Mouse (Mus musculus) forebrain, postnatal 0 days (tissue): ENCODE measurements around the gene Olfr463. TPM values are rescaled to one million over a fixed set of nuclear protein-coding genes. Genes with fewer than 3 reads are reported as not detected.

Source experiments
- ATAC-seq: fragments of 200-750 bp; cut with Nextera tagmentation; 2 replicates; pipeline ENCODE4 v1.8.0; 2017; ENCODE audit warnings: mild to moderate bottlenecking, moderate library complexity
- DNase-seq: peaks from one replicate; pipeline ENCODE4 v3.0.0-alpha.2; 2015
- H3K27ac ChIP-seq: fragments of 300-500 bp; sonication (generic); 2 replicates; pipeline ENCODE4 v1.5.1; 2014; ENCODE audit warnings: low read depth, mild to moderate bottlenecking, antibody characterized with exemption, low read length, moderate library complexity, mixed read lengths
- H3K27me3 ChIP-seq: fragments of 300-500 bp; sonication (generic); 2 replicates; pipeline ENCODE4 v1.6.1; 2014; ENCODE audit warnings: mild to moderate bottlenecking, low read length, mixed read lengths; ENCODE audit not compliant: insufficient read depth
- H3K36me3 ChIP-seq: fragments of 300-500 bp; sonication (generic); 2 replicates; pipeline ENCODE4 v1.6.1; 2014; ENCODE audit warnings: mild to moderate bottlenecking, moderate library complexity; ENCODE audit not compliant: insufficient read depth
- H3K4me1 ChIP-seq: fragments of 300-500 bp; sonication (generic); 2 replicates; pipeline ENCODE4 v1.6.1; 2014; ENCODE audit warnings: antibody characterized with exemption; ENCODE audit not compliant: insufficient read depth
- H3K4me2 ChIP-seq: fragments of 300-500 bp; sonication (generic); 2 replicates; pipeline ENCODE4 v1.6.1; 2014; ENCODE audit warnings: low read depth, mild to moderate bottlenecking, moderate library complexity
- H3K4me3 ChIP-seq: fragments of 300-500 bp; sonication (generic); 2 replicates; pipeline ENCODE4 v1.5.1; 2014; ENCODE audit warnings: low read depth, low read length, mixed read lengths
- H3K9ac ChIP-seq: fragments of 300-500 bp; sonication (generic); 2 replicates; pipeline ENCODE4 v1.6.1; 2014; ENCODE audit warnings: mild to moderate bottlenecking
- H3K9me3 ChIP-seq: fragments of 300-500 bp; sonication (generic); 2 replicates; pipeline ENCODE4 v1.6.1; 2016; ENCODE audit warnings: low read length
- CTCF ChIP-seq: sonication (generic); IDR thresholded peaks from 2 replicates; pipeline ENCODE4 v1.5.1; 2016; ENCODE audit warnings: antibody characterized with exemption, control low read depth, low read depth
- WGBS: fragments of 180-500 bp; shearing (Covaris S2); extraction: QIAGEN DNeasy Blood & Tissue Kit; methylation state at CpG from one replicate; pipeline ENCODE4 v1.1.7; 2014; 5-methylcytosine and 5-hydroxymethylcytosine counted together
- polyA plus RNA-seq: library from polyadenylated mRNA; unstranded; fragments of >200 nt; fragmentation: Nextera tagmentation; extraction: Ambion mirVana; gene quantifications from 2 replicates; pipeline ENCODE4 v1.2.1, GENCODE M21; 2015
- total RNA-seq: library from RNA; depleted of rRNA; stranded (reverse); fragments of >200 nt; gene quantifications from 2 replicates; pipeline ENCODE4 v1.2.3, GENCODE M21; 2014

Gene Olfr463
- total and polyA plus RNA-seq, 2 experiments from 2014 or later, result not detected

DNA sequence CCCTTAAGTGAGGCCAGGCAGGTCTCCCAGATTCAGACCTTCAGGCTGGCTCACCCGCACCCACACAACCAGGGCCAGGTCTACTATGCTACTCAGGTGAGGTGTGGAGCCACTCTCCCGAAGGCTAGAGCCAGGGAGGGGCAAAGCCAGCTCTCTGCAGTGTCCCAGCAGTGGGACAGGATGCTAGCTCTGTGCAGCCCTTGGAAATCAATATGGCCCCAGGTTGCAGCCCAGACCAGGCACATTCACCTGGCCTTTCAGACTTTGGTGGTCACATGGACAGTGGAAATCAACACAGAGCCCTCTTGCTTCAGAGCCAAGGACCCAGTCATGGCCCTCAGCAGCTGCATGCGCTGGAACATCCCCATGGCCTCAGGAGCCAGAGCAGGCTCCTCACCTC lies 7.1 kb upstream of the Olfr463 start:
- ATAC-seq (no peak), DNase-seq (no peak)
- no peak overlapping the region for H3K4me3 ChIP-seq
- no peak overlapping the region for H3K9ac ChIP-seq
- WGBS, result 69% methylated on average over 3 of the region's 3 CpGs
- H3K36me3 ChIP-seq, result no peaks in the 10 kb centered on the region
- no peak overlapping the region for H3K27ac ChIP-seq
- H3K9me3 ChIP-seq, result no peaks in the 10 kb centered on the region
- H3K27me3 ChIP-seq, result no peaks in the 10 kb centered on the region
- no peaks in the 10 kb centered on the region for H3K4me1 ChIP-seq
- no peak for TF ChIP-seq CTCF
- H3K4me2 ChIP-seq, result no peak overlapping the region

DNA sequence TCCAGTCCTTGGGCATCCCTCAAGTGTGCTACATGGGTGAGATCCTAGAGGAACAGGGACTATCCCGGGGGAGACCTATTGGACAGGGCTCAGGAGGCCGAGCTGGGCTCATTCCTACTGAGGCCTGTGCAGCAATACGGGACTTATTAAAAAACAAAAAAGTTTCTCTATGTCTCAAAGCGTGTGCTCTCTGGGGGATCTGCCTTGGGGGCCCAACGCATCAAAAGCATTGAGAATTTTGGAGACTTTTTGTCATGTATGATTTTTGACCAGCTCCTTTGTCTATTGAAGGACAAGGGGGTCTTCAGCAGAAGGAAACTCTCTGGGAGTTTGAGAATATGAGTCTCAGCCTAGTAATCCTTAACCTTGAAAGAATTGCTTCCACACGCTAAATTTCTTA lies 5.0 kb downstream of the Olfr463 start, which contains the start of gene Olfr462:
Olfr462 (minus strand) TSS at position 101 of the 400 bp plus-strand sequence.
- WGBS, result 91% methylated on average over 6 of the region's 6 CpGs
- Histone ChIP-seq H3K4me3 (no peak within 1 kb of the TSS), H3K27me3 (no peaks in the 10 kb centered on the region), H3K4me1 (no peaks in the 10 kb centered on the region), H3K4me2 (no peak within 1 kb of the TSS), H3K27ac (no peak within 1 kb of the TSS), H3K9ac (no peak within 1 kb of the TSS), H3K36me3 (no peaks in the 10 kb centered on the region), H3K9me3 (no peaks in the 10 kb centered on the region)
- DNase-seq, result no peak
- TF ChIP-seq CTCF, result no peak
- ATAC-seq, result no peak

DNA sequence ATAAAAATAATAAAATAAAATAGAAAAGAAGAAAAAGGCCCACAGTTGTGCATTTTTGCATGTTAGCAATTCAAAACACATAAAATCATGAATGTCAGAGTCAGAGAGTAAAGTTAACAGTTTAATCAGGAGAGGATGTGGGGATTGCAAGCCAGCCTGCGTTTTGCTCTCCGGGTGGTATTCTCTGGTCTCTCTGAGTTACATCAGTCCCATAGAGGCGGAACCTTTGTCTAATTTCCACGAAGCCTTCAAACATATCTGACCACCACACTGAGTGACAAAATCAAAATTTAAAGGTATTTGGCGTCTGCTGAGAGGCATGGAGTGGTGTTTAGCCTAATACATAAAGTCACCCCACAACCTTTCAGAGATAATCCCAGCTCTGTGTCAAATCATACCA lies 12.3 kb downstream of the Olfr463 start:
- Histone ChIP-seq H3K9ac (no peak overlapping the region), H3K4me3 (no peak overlapping the region), H3K27me3 (no peaks in the 10 kb centered on the region), H3K4me1 (no peaks in the 10 kb centered on the region), H3K4me2 (no peak overlapping the region), H3K9me3 (no peaks in the 10 kb centered on the region), H3K36me3 (no peaks in the 10 kb centered on the region), H3K27ac (no peak overlapping the region)
- 85% methylated on average over 5 of the region's 5 CpGs for WGBS
- ATAC-seq, result no peak
- no peak for DNase-seq
- TF ChIP-seq CTCF, result no peak

DNA sequence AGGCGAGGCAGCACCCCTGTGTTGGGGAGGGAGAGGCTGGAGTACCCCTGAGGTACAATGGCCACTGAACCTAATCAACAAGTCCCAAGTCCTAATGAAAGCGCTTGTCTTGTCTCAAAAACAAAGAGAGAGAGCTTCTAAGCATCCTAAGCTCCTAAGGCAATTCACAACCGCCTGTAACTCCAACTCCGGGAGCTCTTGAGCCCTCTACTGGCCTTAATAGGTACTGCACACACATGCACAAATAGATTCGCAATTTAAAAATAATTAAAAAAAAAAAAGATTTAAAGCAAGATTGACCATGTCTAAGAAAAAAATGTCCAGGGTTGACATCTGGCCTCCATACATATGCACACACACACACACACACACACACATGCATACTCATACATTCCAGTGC lies 13.7 kb downstream of the Olfr463 start:
- Histone ChIP-seq H3K9me3 (no peaks in the 10 kb centered on the region), H3K4me3 (no peak overlapping the region), H3K27me3 (no peaks in the 10 kb centered on the region), H3K9ac (no peak overlapping the region), H3K36me3 (no peaks in the 10 kb centered on the region), H3K4me2 (no peak overlapping the region), H3K27ac (no peak overlapping the region), H3K4me1 (no peaks in the 10 kb centered on the region)
- WGBS, result 39% methylated on average over 5 of the region's 5 CpGs
- TF ChIP-seq CTCF, result peak; percentile 64
- ATAC-seq, result no peak
- DNase-seq, result peak; percentile 40

DNA sequence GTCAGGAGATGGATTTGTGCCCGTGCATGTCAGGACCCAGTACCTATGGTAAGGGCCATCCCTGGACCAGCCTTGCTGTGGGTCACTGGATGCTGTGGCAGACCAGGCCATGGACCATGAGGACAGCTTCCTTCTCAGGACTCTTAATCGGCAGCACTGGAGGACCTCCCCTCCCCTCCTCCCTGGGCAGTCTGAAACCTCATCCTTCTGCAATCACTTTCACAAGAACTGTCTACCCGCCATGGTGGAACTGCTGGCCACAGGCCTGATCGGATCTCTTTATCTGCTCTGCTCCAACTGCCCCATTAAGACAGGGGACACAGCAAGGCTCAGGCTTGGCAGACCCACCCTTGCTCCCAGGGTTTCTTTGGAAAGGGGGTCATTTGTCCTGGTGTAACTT lies 15.5 kb downstream of the Olfr463 start:
- Histone ChIP-seq H3K9ac (no peak overlapping the region), H3K4me1 (no peaks in the 10 kb centered on the region), H3K4me2 (no peak overlapping the region), H3K4me3 (no peak overlapping the region), H3K9me3 (no peaks in the 10 kb centered on the region), H3K27ac (no peak overlapping the region), H3K27me3 (no peaks in the 10 kb centered on the region), H3K36me3 (no peaks in the 10 kb centered on the region)
- no peak for TF ChIP-seq CTCF
- no peak for ATAC-seq
- WGBS, result 84% methylated on average over 4 of the region's 4 CpGs
- DNase-seq, result no peak

DNA sequence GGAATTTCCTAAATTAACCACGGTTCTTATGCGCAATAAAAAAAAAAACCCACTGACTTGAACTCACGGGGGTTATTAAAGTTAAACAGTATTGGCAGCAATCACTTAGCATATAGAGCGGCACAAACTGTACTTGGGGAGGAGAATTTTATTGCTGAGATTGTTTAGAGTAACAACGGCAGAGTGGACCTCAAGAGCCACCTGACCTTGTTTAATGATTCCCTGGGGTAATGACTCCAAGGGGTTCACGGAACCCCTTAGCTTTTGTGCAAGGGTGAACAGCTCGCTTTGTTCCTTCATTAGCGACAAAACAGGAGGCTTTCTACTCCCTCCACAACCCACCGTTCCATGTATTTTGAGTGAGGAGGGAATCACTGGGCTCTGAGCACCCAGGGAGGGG lies 17.4 kb downstream of the Olfr463 start:
- Histone ChIP-seq H3K4me3 (no peak overlapping the region), H3K27ac (no peak overlapping the region), H3K27me3 (no peaks in the 10 kb centered on the region), H3K4me1 (no peaks in the 10 kb centered on the region), H3K4me2 (no peak overlapping the region), H3K36me3 (no peaks in the 10 kb centered on the region), H3K9ac (no peak overlapping the region), H3K9me3 (no peaks in the 10 kb centered on the region)
- DNase-seq (no peak), ATAC-seq (no peak)
- WGBS, result 58% methylated on average over 9 of the region's 9 CpGs
- TF ChIP-seq CTCF, result no peak

DNA sequence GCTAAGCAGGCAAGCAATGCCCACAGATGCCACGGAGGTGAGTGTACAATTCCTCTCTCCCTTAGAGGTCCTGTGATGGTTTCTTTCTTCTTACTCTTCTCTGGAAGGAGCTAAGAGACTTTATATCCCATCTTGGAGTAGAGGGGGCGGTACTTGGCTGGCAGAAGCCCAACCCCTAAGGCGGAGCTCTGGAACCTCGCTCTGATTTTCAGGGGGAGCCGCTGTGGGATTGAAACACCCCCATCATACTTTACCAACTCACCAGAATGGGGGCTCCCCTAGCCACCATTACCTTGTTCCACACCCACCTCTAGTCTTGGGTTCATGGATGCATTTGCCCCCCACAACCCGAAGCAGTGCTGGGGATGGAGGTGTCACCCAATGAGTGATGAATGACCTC lies 21.8 kb downstream of the Olfr463 start, which contains the start of gene Epx:
Epx (minus strand) TSS at position 101 of the 400 bp plus-strand sequence.
- Histone ChIP-seq H3K27me3 (no peaks in the 10 kb centered on the region), H3K9ac (no peak within 1 kb of the TSS), H3K27ac (no peak within 1 kb of the TSS), H3K4me1 (no peaks in the 10 kb centered on the region), H3K4me2 (no peak within 1 kb of the TSS), H3K4me3 (no peak within 1 kb of the TSS), H3K36me3 (no peaks in the 10 kb centered on the region), H3K9me3 (no peaks in the 10 kb centered on the region)
- no peak for DNase-seq
- no peak for ATAC-seq
- WGBS, result 78% methylated on average over 6 of the region's 6 CpGs
- no peak for TF ChIP-seq CTCF

DNA sequence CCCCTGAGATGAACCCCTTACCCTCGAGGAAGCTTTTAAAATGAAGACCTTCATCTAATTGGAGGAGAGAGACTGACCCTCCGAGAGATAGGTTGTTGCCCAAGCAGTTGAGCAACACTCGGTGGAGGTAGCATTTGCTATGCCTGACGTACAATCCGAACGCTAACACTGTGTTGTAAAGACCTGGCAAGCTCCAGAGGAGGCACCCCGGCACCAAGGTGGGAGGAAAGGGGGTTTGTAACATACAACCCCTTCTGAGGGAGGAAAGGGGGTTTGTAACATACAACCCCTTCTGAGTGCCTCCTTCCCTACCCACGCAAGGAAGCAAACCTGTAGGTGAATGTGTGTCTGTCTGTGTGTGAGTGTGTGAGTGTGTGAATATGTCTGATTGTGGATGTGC lies 25.4 kb downstream of the Olfr463 start:
- Histone ChIP-seq H3K27ac (no peak overlapping the region), H3K4me2 (no peak overlapping the region), H3K4me3 (no peak overlapping the region), H3K9me3 (no peaks in the 10 kb centered on the region), H3K27me3 (no peaks in the 10 kb centered on the region), H3K4me1 (no peaks in the 10 kb centered on the region), H3K9ac (no peak overlapping the region), H3K36me3 (no peaks in the 10 kb centered on the region)
- DNase-seq (peak; percentile 18), ATAC-seq (peak; percentile 40; the same call in 1 of the 2 replicates)
- TF ChIP-seq CTCF, result no peak
- WGBS, result 28% methylated on average over 8 of the region's 8 CpGs
